Mouse (Mus musculus): ENCODE data around the gene Tmem50a. TPM values are rescaled to one million over a fixed set of nuclear protein-coding genes. Genes with fewer than 3 reads are reported as not detected.
A peak's percentile ranks its signal among the peaks of the same experiment; 100 is the strongest.

The Tmem50a gene
- total and polyA plus RNA-seq, 2 experiments from 2014 or later: 206 to 262 TPM

DNA sequence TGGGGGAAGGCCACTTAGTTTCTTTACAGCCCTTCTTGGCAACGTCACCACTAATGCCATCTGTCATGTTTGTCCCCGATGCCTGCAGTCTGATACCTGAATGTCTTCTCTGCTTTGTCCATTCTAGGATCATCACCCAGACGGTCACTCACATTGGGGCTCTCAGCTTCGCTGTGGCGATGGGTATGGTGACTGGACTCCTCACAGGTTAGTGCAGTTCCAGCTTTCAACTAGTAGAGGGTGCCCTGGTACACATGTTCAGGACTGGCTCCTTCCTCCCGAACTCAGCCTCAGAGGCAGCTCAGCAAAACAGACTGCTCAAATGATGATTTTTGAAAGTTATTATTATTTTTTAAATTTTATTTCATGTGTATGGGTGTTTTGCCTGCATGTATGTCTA is 22.7 kb downstream of the Tmem50a start:
- no peak overlapping the region for H3K4me2 ChIP-seq (ENCODE audit: low read depth, low read length, poor library complexity, severe bottlenecking)
- peaks cover 7% of the 10 kb centered on the region for H3K36me3 ChIP-seq (ENCODE audit: insufficient read depth, low read length)
- H3K27ac ChIP-seq (ENCODE audit: low read depth, low read length): no peak overlapping the region
- H3K27me3 ChIP-seq (ENCODE audit: insufficient read depth, low read length): no peaks in the 10 kb centered on the region
- no peak overlapping the region for H3K4me3 ChIP-seq (ENCODE audit: low read depth, low read length)
- H3K9me3 ChIP-seq (ENCODE audit: low read length): no peaks in the 10 kb centered on the region
- 85% methylated on average over 6 of the region's 6 CpGs for WGBS
- ATAC-seq (ENCODE audit: low FRiP score) (no peak), DNase-seq (ENCODE audit: low spot score) (no peak)
- H3K9ac ChIP-seq (replicated peaks; ENCODE audit: low read length, poor library complexity, severe bottlenecking): no peak overlapping the region
- H3K4me1 ChIP-seq (ENCODE audit: insufficient read depth, low read length): no peaks in the 10 kb centered on the region
- no peak for TF ChIP-seq CTCF (IDR thresholded peaks at IDR 0.05)

DNA sequence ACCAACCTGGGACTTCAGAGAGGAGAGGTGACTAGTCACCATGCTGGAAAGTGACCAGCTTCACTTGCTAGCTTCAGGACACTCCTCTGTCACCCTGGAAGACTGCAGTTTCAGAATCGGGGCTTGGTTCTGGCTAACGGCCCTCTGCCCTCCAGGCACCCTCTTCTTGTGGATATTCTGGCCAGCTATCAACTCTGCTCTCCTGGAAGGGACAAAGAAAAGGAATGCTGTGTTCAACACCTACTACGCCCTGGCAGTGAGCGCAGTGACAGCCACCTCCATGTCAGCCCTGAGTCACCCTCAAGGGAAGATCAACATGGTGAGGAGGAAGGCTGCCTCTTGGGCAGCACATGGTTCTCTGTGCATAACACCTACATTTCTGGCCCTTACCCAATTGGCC is 30.5 kb downstream of the Tmem50a start:
- DNase-seq (ENCODE audit: low spot score): no peak
- no peak overlapping the region for H3K4me3 ChIP-seq (ENCODE audit: low read depth, low read length)
- no peaks in the 10 kb centered on the region for H3K27me3 ChIP-seq (ENCODE audit: insufficient read depth, low read length)
- ATAC-seq (ENCODE audit: low FRiP score): no peak
- WGBS: 88% methylated on average over 4 of the region's 4 CpGs
- no peaks in the 10 kb centered on the region for H3K36me3 ChIP-seq (ENCODE audit: insufficient read depth, low read length)
- no peak overlapping the region for H3K27ac ChIP-seq (ENCODE audit: low read depth, low read length)
- no peak overlapping the region for H3K4me2 ChIP-seq (ENCODE audit: low read depth, low read length, poor library complexity, severe bottlenecking)
- no peak overlapping the region for H3K9ac ChIP-seq (replicated peaks; ENCODE audit: low read length, poor library complexity, severe bottlenecking)
- no peak for TF ChIP-seq CTCF (IDR thresholded peaks at IDR 0.05)
- H3K4me1 ChIP-seq (ENCODE audit: insufficient read depth, low read length): no peaks in the 10 kb centered on the region
- H3K9me3 ChIP-seq (ENCODE audit: low read length): no peaks in the 10 kb centered on the region

GRCm38 (mm10) chr4:134883808-134884207 is 31.0 kb downstream of the Tmem50a start:
- H3K9me3 ChIP-seq (ENCODE audit: low read length): no peaks in the 10 kb centered on the region
- no peak overlapping the region for H3K27ac ChIP-seq (ENCODE audit: low read depth, low read length)
- H3K9ac ChIP-seq (replicated peaks; ENCODE audit: low read length, poor library complexity, severe bottlenecking): no peak overlapping the region
- no peaks in the 10 kb centered on the region for H3K27me3 ChIP-seq (ENCODE audit: insufficient read depth, low read length)
- H3K36me3 ChIP-seq (ENCODE audit: insufficient read depth, low read length): no peaks in the 10 kb centered on the region
- 87% methylated on average over 10 of the region's 10 CpGs for WGBS
- DNase-seq (ENCODE audit: low spot score): no peak
- TF ChIP-seq CTCF (IDR thresholded peaks at IDR 0.05): no peak
- no peaks in the 10 kb centered on the region for H3K4me1 ChIP-seq (ENCODE audit: insufficient read depth, low read length)
- no peak overlapping the region for H3K4me3 ChIP-seq (ENCODE audit: low read depth, low read length)
- no peak for ATAC-seq (ENCODE audit: low FRiP score)
- H3K4me2 ChIP-seq (ENCODE audit: low read depth, low read length, poor library complexity, severe bottlenecking): no peak overlapping the region

- WGBS: 34% methylated on average over 7 of the region's 7 CpGs
- no peak overlapping the region for H3K4me3 ChIP-seq (ENCODE audit: low read depth, low read length)
- H3K36me3 ChIP-seq (ENCODE audit: insufficient read depth, low read length): no peaks in the 10 kb centered on the region
- no peaks in the 10 kb centered on the region for H3K27me3 ChIP-seq (ENCODE audit: insufficient read depth, low read length)
- H3K27ac ChIP-seq (ENCODE audit: low read depth, low read length): no peak overlapping the region
- no peaks in the 10 kb centered on the region for H3K4me1 ChIP-seq (ENCODE audit: insufficient read depth, low read length)
- ATAC-seq (ENCODE audit: low FRiP score) (no peak), DNase-seq (ENCODE audit: low spot score) (peak; percentile 12)
- H3K4me2 ChIP-seq (ENCODE audit: low read depth, low read length, poor library complexity, severe bottlenecking): no peak overlapping the region
- no peak overlapping the region for H3K9ac ChIP-seq (replicated peaks; ENCODE audit: low read length, poor library complexity, severe bottlenecking)
- peak; percentile 54 for TF ChIP-seq CTCF (IDR thresholded peaks at IDR 0.05)
- no peaks in the 10 kb centered on the region for H3K9me3 ChIP-seq (ENCODE audit: low read length)
Measured at GRCm38 (mm10) chr4:134883266-134883665, 31.6 kb downstream of the Tmem50a start.

GRCm38 (mm10) chr4:134880041-134880440 is 34.8 kb downstream of the Tmem50a start:
- Histone ChIP-seq H3K27ac (ENCODE audit: low read depth, low read length) (no peak overlapping the region), H3K4me1 (ENCODE audit: insufficient read depth, low read length) (no peaks in the 10 kb centered on the region), H3K27me3 (ENCODE audit: insufficient read depth, low read length) (no peaks in the 10 kb centered on the region), H3K9ac (replicated peaks; ENCODE audit: low read length, poor library complexity, severe bottlenecking) (no peak overlapping the region), H3K4me2 (ENCODE audit: low read depth, low read length, poor library complexity, severe bottlenecking) (peak overlapping the region; percentile 59), H3K36me3 (ENCODE audit: insufficient read depth, low read length) (no peaks in the 10 kb centered on the region), H3K4me3 (ENCODE audit: low read depth, low read length) (peak overlapping the region; percentile 18; the same call in 1 of the 2 replicates), H3K9me3 (ENCODE audit: low read length) (no peaks in the 10 kb centered on the region)
- TF ChIP-seq CTCF (IDR thresholded peaks at IDR 0.05): peak; percentile 61
- ATAC-seq (ENCODE audit: low FRiP score) (no peak), DNase-seq (ENCODE audit: low spot score) (no peak)
- WGBS: 34% methylated on average over 6 of the region's 6 CpGs

GRCm38 (mm10) chr4:134879410-134879981 is 35.3 kb downstream of the Tmem50a start:
- 3% methylated on average over 17 of the region's 17 CpGs for WGBS
- H3K4me3 ChIP-seq (ENCODE audit: low read depth, low read length): peak overlapping the region; percentile 18
- H3K4me2 ChIP-seq (ENCODE audit: low read depth, low read length, poor library complexity, severe bottlenecking): peak overlapping the region; percentile 59
- ATAC-seq (ENCODE audit: low FRiP score): no peak
- peak; percentile 71 for DNase-seq (ENCODE audit: low spot score)
- H3K9ac ChIP-seq (replicated peaks; ENCODE audit: low read length, poor library complexity, severe bottlenecking): peak overlapping the region; percentile 29; the same call in 1 of the 2 replicates
- no peaks in the 10 kb centered on the region for H3K9me3 ChIP-seq (ENCODE audit: low read length)
- H3K27ac ChIP-seq (ENCODE audit: low read depth, low read length): no peak overlapping the region
- H3K36me3 ChIP-seq (ENCODE audit: insufficient read depth, low read length): no peaks in the 10 kb centered on the region
- H3K4me1 ChIP-seq (ENCODE audit: insufficient read depth, low read length): no peaks in the 10 kb centered on the region
- H3K27me3 ChIP-seq (ENCODE audit: insufficient read depth, low read length): no peaks in the 10 kb centered on the region
- peak; percentile 84 for TF ChIP-seq CTCF (IDR thresholded peaks at IDR 0.05)
